ENCODE assay signal across 11 mouse cellular contexts in genomic region chr5:77398285-77399057, GRCm38 (mm10). TPM values are rescaled to one million over a fixed set of nuclear protein-coding genes. Genes with fewer than 3 reads are reported as not detected.
DNase-seq lines count a peak whose midpoint lies in the region; ATAC-seq and TF ChIP-seq lines count a peak whose summit lies in the region.
"Had no signal": no experiment of that assay in that cellular context is flagged by ENCODE, and none has a peak within 500 bp of the region (broad histone marks: within the 10 kb centered on the region; RNA-seq: fewer than 3 reads in every experiment).

No protein-coding gene starts in this region.

- intact Hi-C loops in gastrocnemius, adult 2 months (cut with DNase I): no loop called here

- H3K27me3 ChIP-seq in intestine, embryonic 16.5 days (replicated peaks; ENCODE audit: control insufficient read depth, insufficient read depth, low read length): no peaks in the 10 kb centered on the region

- H3K4me2 ChIP-seq in intestine, embryonic 16.5 days (ENCODE audit: low read depth, low read length): no peak overlapping the region

- DNase-seq in gastrocnemius, adult 2 months: no peak
- DNase-seq in gastrocnemius, postnatal 10 days: no peak
- DNase-seq in kidney, postnatal 14 days: peak; percentile 67
- DNase-seq in lung, postnatal 4 days: peak; percentile 65 to 84
- DNase-seq in cerebellum, postnatal 10 days: no peak
- DNase-seq in right cerebral cortex, postnatal 25 days: no peak
- DNase-seq: B cell, adult 2 months; embryo, embryonic 11 days had no signal

- H3K4me1 ChIP-seq in intestine, embryonic 16.5 days (ENCODE audit: control insufficient read depth, insufficient read depth, low read length): no peaks in the 10 kb centered on the region

- no peaks in the 10 kb centered on the region for H3K36me3 ChIP-seq in intestine, embryonic 16.5 days (ENCODE audit: control insufficient read depth, insufficient read depth, low read length)
- H3K36me3 ChIP-seq: hindbrain, embryonic 10.5 days had no signal

- whole genome bisulfite sequencing in intestine, embryonic 16.5 days: 67% methylated on average over 14 of the region's 14 CpGs

- no peak overlapping the region for H3K9ac ChIP-seq in intestine, embryonic 16.5 days (ENCODE audit: low read depth, low read length)

- H3K9me3 ChIP-seq in intestine, embryonic 16.5 days (ENCODE audit: control insufficient read depth, low read length): no peaks in the 10 kb centered on the region
- H3K9me3 ChIP-seq: hindbrain, embryonic 10.5 days had no signal

- peak; percentile 46; the same call in 1 of the 2 replicates for ATAC-seq in intestine, embryonic 16.5 days
- no peak for ATAC-seq in megakaryocyte progenitor cell, adult 5-6 weeks (replicated peaks; ENCODE audit: poor library complexity)

- no peak for TF ChIP-seq CTCF in gastrocnemius, adult 2 months (IDR thresholded peaks at IDR 0.05)

- peak overlapping the region; percentile 1; the same call in 1 of the 2 replicates for H3K4me3 ChIP-seq in gastrocnemius, adult 2 months
- no peak overlapping the region for H3K4me3 ChIP-seq in intestine, embryonic 16.5 days (ENCODE audit: low read length)
- H3K4me3 ChIP-seq: hindbrain, embryonic 10.5 days had no signal

- peak overlapping the region; percentile 74 for H3K27ac ChIP-seq in gastrocnemius, adult 2 months
- H3K27ac ChIP-seq in intestine, embryonic 16.5 days (ENCODE audit: low read length): 0 out of 2 replicates have a peak overlapping the region, but pooled peaks have one; percentile 8
- H3K27ac ChIP-seq: hindbrain, embryonic 10.5 days had no signal

RNA-seq across cellular contexts. Expression of gene Igfbp7, which starts 9.4 kb away (rescaled TPM):
- total RNA-seq in gastrocnemius, adult 2 months (2021): 10 to 100 TPM; 63.6 to 92.5 TPM
- total RNA-seq in gastrocnemius, postnatal 10 days (2021): 100 to 1,000 TPM; 330 to 348 TPM
- polyA plus RNA-seq in intestine, embryonic 16.5 days (2015; fragmentation: Nextera tagmentation; extraction: Ambion mirVana): 85.2 and 109 TPM in 2 replicates
- 0.96 and 1.5 TPM in 2 replicates for total RNA-seq in megakaryocyte progenitor cell, adult 5-6 weeks (2015)
- 0.44 and 0.79 TPM in 2 replicates for total RNA-seq in megakaryocyte progenitor cell, adult 5-6 weeks (2017)

Comparison
In these comparisons a context has a peak if more than half of its experiments do, and no peak if none do; other contexts are left out.
1. DNase-seq: peak in kidney, postnatal 14 days (single experiment) and lung, postnatal 4 days (2 of 2); none in gastrocnemius, adult 2 months (single experiment), gastrocnemius, postnatal 10 days (single experiment), cerebellum, postnatal 10 days (0 of 2) and right cerebral cortex, postnatal 25 days (single experiment).
2. RNA of gene Igfbp7, which starts 9.4 kb away (total RNA-seq): 330 to 348 TPM in gastrocnemius, postnatal 10 days and 63.6 to 92.5 TPM in gastrocnemius, adult 2 months; 0.44 to 1.5 TPM in megakaryocyte progenitor cell, adult 5-6 weeks; every median in the first group is over 10 times any median in the second.